Mouse (Mus musculus): ENCODE results near the gene Insm1. TPM values are rescaled to one million over a fixed set of nuclear protein-coding genes. Genes with fewer than 3 reads are reported as not detected.

Insm1 gene
- polyA plus RNA-seq, 1 experiment from 2014 or later: 1.2 TPM

DNA sequence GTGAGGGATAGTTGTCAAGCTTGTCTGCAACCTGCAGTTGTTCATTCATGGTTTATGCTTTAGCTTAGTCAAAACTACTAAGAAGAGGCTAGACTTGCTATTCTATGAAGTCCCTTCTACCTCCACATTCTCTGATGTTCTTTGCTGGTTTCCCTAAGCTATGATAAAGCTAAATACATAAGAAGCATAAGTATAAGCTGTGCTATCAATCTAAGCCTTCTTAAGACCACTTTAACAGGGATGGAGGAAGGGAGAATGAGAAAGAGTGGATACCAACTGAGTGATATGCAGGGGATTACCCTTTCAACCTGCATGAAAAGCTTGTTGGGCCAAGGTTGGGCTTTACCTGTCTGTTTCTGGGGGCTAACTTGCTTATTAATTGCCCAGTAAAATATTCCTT lies 33.9 kb downstream of the Insm1 start:
- H3K27ac ChIP-seq (replicated peaks): no peak overlapping the region
- no peak overlapping the region for H3K9ac ChIP-seq (replicated peaks)
- H3K4me2 ChIP-seq: no peak overlapping the region
- 0 out of 2 replicates have a peak, but pooled peaks cover 6% of the 10 kb centered on the region for H3K27me3 ChIP-seq (replicated peaks)
- H3K9me3 ChIP-seq (replicated peaks): no peaks in the 10 kb centered on the region
- H3K36me3 ChIP-seq: no peaks in the 10 kb centered on the region
- no peak overlapping the region for H3K4me3 ChIP-seq (replicated peaks)
- no peak for ATAC-seq (ENCODE audit: low FRiP score)
- H3K4me1 ChIP-seq: peaks cover 18% of the 10 kb centered on the region

DNA sequence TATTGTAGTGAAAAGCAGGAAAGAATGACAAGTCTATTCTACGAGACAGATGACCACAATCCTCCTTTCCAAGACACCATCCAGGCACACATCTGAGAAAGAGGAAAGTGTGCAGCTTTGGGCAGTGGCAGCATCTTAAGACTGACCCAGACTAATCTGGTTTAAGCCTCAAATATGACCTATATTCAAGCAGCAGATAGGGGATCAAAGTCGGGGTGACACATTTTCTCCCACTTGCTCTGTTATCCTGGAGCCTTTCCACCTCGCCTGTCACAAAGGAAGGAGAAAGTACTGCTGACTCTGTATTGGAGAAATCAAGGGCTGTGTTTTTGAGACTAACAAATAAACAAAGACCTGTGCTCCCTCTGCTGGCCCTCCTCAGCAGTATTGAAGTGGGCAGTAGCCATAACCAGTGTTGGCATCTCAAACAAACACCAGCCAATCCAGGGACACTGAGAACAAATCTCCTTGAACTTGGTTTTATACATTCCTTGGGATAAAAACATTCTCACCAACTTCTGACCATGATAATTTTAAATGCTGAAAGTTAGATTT lies 34.7 kb downstream of the Insm1 start:
- Histone ChIP-seq H3K36me3 (no peaks in the 10 kb centered on the region), H3K27me3 (replicated peaks) (0 out of 2 replicates have a peak, but pooled peaks cover 6% of the 10 kb centered on the region), H3K4me1 (peaks cover 25% of the 10 kb centered on the region), H3K9ac (replicated peaks) (no peak overlapping the region), H3K27ac (replicated peaks) (no peak overlapping the region), H3K9me3 (replicated peaks) (no peaks in the 10 kb centered on the region), H3K4me2 (no peak overlapping the region), H3K4me3 (replicated peaks) (no peak overlapping the region)
- peak; percentile 54; the same call in 1 of the 2 replicates for ATAC-seq (ENCODE audit: low FRiP score)
- 64% methylated on average over 3 of the region's 3 CpGs for WGBS

DNA sequence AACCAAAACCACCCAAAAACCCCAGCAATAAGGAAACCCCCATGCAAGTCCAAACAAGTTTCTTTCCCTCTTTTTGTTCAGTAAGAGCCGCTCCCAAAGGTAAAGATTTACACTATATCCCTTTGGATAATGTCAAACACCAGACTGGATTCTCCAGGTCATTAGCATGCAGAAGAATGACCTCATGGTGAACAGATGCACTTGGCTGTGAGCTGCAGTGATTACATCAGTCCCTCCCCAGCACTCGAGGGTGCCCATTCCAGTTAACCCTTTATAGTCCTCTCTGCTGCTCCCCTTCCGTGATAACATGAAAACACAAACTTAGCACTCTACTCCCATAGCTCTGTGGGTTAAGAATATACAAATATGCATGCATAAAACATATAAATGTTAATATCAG lies 35.3 kb downstream of the Insm1 start:
- 29% methylated on average over 3 of the region's 3 CpGs for WGBS

DNA sequence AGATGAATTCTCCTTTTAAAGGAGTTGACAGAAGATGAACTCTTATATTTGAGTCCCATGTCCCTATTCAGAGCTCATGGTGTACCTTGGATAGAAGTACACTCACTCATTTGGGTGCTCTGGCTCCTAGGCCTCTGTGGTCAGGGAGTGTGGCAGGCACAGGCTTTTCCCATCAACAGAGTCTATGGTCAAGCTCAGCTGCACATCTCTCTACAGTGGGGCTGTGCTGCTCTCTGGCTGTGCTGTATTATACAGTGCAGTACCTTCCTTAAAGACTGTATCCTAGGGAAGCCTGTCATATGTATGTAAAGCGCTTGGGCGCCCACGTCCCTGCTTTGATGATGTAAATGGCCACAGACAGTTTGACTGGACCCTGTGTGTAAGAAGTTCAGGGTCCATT lies 35.9 kb downstream of the Insm1 start:
- no peaks in the 10 kb centered on the region for H3K36me3 ChIP-seq
- no peak overlapping the region for H3K4me3 ChIP-seq (replicated peaks)
- H3K9ac ChIP-seq (replicated peaks): no peak overlapping the region
- H3K27me3 ChIP-seq (replicated peaks): 0 out of 2 replicates have a peak, but pooled peaks cover 6% of the 10 kb centered on the region
- WGBS: 80% methylated on average over 3 of the region's 3 CpGs
- H3K4me2 ChIP-seq: no peak overlapping the region
- no peaks in the 10 kb centered on the region for H3K9me3 ChIP-seq (replicated peaks)
- peaks cover 36% of the 10 kb centered on the region for H3K4me1 ChIP-seq
- H3K27ac ChIP-seq (replicated peaks): no peak overlapping the region
- ATAC-seq (ENCODE audit: low FRiP score): no peak

More for the DNA sequence above, 35.3 kb downstream of the Insm1 start:
- Histone ChIP-seq H3K36me3 (no peaks in the 10 kb centered on the region), H3K4me3 (replicated peaks) (no peak overlapping the region), H3K4me2 (no peak overlapping the region), H3K9ac (replicated peaks) (no peak overlapping the region), H3K4me1 (peaks cover 31% of the 10 kb centered on the region), H3K9me3 (replicated peaks) (no peaks in the 10 kb centered on the region), H3K27me3 (replicated peaks) (0 out of 2 replicates have a peak, but pooled peaks cover 6% of the 10 kb centered on the region), H3K27ac (replicated peaks) (no peak overlapping the region)
- ATAC-seq (ENCODE audit: low FRiP score): no peak

DNA sequence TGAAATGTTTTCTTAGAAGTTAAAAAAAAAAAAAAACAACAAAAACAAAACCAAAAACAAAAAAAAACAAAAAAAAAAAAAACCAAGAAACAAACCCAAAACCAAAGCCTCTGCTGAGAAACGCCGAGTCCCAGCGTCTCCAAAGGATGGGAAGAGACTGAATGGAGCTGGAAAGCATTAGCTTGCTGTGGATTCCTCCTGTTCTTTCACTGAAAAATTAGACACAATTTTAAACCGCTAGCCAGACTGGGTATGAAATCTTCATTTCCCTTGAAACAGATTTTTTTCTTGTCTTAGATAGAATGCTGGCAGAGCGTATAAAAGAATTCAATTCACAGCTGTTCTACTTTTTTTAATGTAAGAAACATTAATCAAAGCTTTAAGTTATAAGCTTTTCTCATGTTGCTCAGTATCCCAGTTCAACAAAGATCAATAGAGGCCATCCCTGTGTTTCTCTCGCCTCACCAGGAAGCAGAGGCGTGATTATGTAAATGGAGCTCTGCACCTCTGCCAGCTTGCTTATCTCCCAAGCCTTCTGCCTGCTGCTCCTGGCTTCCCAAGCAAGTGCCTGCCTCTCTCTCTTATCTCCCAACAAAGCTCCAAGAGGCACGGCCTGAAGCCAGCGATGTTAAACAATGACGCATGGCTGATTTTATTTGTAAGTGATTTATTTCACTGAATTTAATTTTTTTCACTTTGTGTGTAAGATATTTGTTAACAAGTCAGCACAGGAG lies 37.2 kb downstream of the Insm1 start:
- 24% methylated on average over 10 of the region's 10 CpGs for WGBS
- Histone ChIP-seq H3K27me3 (replicated peaks) (0 out of 2 replicates have a peak, but pooled peaks cover 6% of the 10 kb centered on the region), H3K4me2 (no peak overlapping the region), H3K9ac (replicated peaks) (no peak overlapping the region), H3K9me3 (replicated peaks) (no peaks in the 10 kb centered on the region), H3K4me3 (replicated peaks) (no peak overlapping the region), H3K36me3 (no peaks in the 10 kb centered on the region), H3K4me1 (peaks cover 36% of the 10 kb centered on the region), H3K27ac (replicated peaks) (0 out of 2 replicates have a peak overlapping the region, but pooled peaks have one; percentile 14)
- peak; percentile 42; the same call in 1 of the 2 replicates for ATAC-seq (ENCODE audit: low FRiP score)

DNA sequence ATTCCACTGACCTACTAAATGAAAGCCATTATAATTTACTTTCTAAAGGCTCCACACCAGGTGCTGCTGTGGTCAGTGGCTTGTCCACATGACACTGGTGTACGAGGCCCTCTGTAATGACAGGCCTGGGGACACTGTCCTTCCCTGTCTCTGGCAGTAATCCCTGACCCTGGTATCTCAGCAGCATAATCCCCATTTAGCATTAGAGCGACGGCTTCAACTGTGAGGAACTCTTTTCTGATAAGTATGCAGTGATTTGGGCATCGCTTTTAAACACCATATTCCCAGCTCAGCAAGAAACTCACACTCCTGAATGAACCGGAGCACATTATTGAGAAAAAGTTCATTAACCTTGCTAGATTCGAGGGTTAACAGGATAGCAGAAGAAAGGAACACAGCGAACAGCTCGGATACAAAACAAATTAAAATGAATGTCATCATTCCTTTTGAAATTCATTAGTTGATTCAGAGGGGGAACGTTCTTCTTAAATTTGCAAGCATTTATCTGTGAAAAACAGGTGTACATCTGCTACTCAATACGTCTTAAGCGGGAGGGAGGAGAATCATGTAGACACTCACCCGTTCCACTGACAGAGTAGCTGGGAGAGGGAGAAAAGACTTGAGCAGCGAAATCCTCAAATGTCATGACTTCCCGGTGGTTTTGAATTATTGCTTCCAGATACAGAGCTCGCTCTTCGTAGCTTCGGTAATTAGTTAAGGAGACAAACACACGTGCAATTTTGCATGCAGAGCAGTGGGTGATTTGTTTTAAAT lies 38.3 kb downstream of the Insm1 start:
- Histone ChIP-seq H3K9ac (replicated peaks) (no peak overlapping the region), H3K27me3 (replicated peaks) (0 out of 2 replicates have a peak, but pooled peaks cover 9% of the 10 kb centered on the region), H3K4me3 (replicated peaks) (no peak overlapping the region), H3K36me3 (no peaks in the 10 kb centered on the region), H3K4me1 (peaks cover 36% of the 10 kb centered on the region), H3K9me3 (replicated peaks) (no peaks in the 10 kb centered on the region), H3K4me2 (no peak overlapping the region), H3K27ac (replicated peaks) (no peak overlapping the region)
- WGBS: 30% methylated on average over 18 of the region's 18 CpGs
- ATAC-seq (ENCODE audit: low FRiP score): no peak

DNA sequence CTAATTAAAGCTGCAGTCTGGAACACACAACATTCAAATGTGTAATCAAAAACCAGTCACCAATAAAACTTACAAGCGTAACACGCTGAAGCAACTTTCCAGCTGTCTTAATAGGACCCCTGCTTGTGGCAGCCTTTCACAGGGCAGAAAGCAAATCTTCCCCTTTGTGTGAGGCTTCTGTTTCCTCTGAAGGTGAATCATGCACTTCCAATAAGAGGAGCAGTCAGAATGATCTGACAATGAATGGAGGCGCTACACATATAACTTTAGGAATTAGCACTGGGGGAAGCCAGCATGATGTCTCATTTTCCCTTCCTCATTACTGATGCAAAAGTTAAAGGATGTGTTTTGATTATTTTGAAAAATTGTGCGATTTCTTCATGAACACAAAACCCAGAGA lies 39.4 kb downstream of the Insm1 start:
- Histone ChIP-seq H3K4me2 (no peak overlapping the region), H3K9ac (replicated peaks) (no peak overlapping the region), H3K9me3 (replicated peaks) (no peaks in the 10 kb centered on the region), H3K36me3 (no peaks in the 10 kb centered on the region), H3K27ac (replicated peaks) (no peak overlapping the region), H3K27me3 (replicated peaks) (peaks cover 7% of the 10 kb centered on the region; the same call in 1 of the 2 replicates), H3K4me3 (replicated peaks) (no peak overlapping the region), H3K4me1 (peaks cover 36% of the 10 kb centered on the region)
- no peak for ATAC-seq (ENCODE audit: low FRiP score)
- 46% methylated on average over 4 of the region's 4 CpGs for WGBS

DNA sequence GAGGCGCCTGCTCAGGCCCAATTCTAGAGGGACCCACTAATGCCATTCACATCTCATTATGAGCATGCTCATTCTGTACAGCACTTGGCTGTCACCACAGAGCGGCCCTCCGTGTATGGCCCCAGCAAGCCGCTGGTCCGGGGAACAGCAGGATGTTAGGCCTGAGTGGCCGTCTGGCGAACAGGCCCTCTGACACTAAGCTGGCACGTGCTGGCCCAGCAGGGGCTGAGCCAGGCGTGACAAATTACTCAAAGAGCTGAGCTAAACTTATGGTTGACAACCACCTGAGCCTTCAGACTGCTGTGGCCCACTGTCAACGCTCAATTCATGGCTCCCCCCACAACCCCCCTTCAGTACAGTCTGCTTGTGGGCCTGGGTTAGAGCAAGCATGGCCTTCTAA lies 40.5 kb downstream of the Insm1 start:
- no peaks in the 10 kb centered on the region for H3K9me3 ChIP-seq (replicated peaks)
- H3K36me3 ChIP-seq: no peaks in the 10 kb centered on the region
- no peak overlapping the region for H3K9ac ChIP-seq (replicated peaks)
- WGBS: 15% methylated on average over 10 of the region's 10 CpGs
- ATAC-seq (ENCODE audit: low FRiP score): peak; percentile 72
- no peak overlapping the region for H3K27ac ChIP-seq (replicated peaks)
- peaks cover 7% of the 10 kb centered on the region; the same call in 1 of the 2 replicates for H3K27me3 ChIP-seq (replicated peaks)
- H3K4me3 ChIP-seq (replicated peaks): no peak overlapping the region
- peaks cover 33% of the 10 kb centered on the region for H3K4me1 ChIP-seq
- H3K4me2 ChIP-seq: no peak overlapping the region

DNA sequence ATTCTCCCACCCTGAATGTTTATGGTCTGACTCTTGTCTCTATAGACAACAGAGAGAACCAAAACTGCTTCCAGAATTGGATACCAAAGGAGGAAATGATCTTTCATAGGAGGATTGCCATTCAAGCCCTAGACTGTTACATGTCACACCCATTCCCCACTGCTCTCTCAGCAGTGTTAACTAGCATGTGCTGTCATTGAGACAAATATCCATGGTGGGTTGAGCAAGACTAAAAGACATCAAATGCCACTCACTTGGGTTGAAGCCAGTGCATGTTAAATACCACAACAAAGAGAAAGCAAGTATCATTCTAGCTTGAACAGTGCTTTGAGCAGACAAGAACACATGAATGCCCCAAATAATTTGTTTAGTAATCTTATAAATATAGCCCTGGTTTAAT lies 41.2 kb downstream of the Insm1 start:
- Histone ChIP-seq H3K27me3 (replicated peaks) (peaks cover 7% of the 10 kb centered on the region; the same call in 1 of the 2 replicates), H3K27ac (replicated peaks) (no peak overlapping the region), H3K4me2 (no peak overlapping the region), H3K4me3 (replicated peaks) (no peak overlapping the region), H3K4me1 (peaks cover 33% of the 10 kb centered on the region), H3K36me3 (no peaks in the 10 kb centered on the region), H3K9ac (replicated peaks) (no peak overlapping the region), H3K9me3 (replicated peaks) (no peaks in the 10 kb centered on the region)
- no peak for ATAC-seq (ENCODE audit: low FRiP score)

DNA sequence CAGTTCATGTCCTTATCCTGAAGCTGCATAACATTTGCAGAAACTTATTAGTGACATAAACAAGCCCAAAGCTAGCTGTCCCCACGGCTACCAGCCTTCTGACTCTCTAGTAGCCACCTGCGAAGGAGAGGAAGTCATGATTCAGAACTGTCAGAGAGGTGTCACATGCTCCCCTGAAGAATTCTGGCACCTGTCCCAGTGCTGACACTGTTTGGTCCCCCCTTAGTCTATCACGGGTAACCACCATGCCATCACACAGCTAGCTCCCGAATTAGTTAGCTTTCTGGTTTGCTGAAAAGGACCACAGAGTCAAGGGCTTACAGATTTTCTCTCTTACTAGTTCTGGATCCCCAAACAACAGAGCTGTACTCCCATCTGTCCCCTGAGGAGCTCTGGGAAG lies 43.3 kb downstream of the Insm1 start:
- H3K4me2 ChIP-seq: no peak overlapping the region
- peaks cover 7% of the 10 kb centered on the region; the same call in 1 of the 2 replicates for H3K27me3 ChIP-seq (replicated peaks)
- no peak overlapping the region for H3K27ac ChIP-seq (replicated peaks)
- H3K4me3 ChIP-seq (replicated peaks): no peak overlapping the region
- no peak overlapping the region for H3K9ac ChIP-seq (replicated peaks)
- peaks cover 22% of the 10 kb centered on the region for H3K4me1 ChIP-seq
- H3K9me3 ChIP-seq (replicated peaks): no peaks in the 10 kb centered on the region
- WGBS: 66% methylated on average over 4 of the region's 4 CpGs
- ATAC-seq (ENCODE audit: low FRiP score): no peak
- no peaks in the 10 kb centered on the region for H3K36me3 ChIP-seq

DNA sequence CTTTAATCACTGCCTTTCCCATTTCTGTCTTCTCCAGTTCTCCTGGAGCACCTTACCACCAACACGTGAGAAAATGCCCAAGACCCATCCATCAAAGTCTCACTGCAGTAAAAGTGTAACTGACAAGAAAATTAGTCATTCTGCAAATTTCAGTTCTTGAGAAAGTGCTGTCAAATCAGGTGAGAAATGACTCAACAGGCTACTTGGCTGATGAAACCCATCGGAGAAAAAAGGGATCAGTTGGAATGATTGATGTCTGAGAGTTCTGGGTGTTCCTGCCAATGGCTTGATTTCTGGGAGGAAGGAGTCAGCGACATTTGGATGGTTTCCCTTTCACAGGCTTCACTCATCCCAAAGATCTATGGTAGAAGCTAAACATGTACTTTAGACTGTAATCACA lies 44.8 kb downstream of the Insm1 start:
- no peak for ATAC-seq (ENCODE audit: low FRiP score)
- 72% methylated on average over 3 of the region's 3 CpGs for WGBS
- H3K4me1 ChIP-seq: peaks cover 9% of the 10 kb centered on the region

More for the DNA sequence above, 44.8 kb downstream of the Insm1 start:
- Histone ChIP-seq H3K27me3 (replicated peaks) (peaks cover 7% of the 10 kb centered on the region; the same call in 1 of the 2 replicates), H3K9me3 (replicated peaks) (no peaks in the 10 kb centered on the region), H3K4me2 (no peak overlapping the region), H3K36me3 (no peaks in the 10 kb centered on the region), H3K27ac (replicated peaks) (no peak overlapping the region), H3K9ac (replicated peaks) (no peak overlapping the region), H3K4me3 (replicated peaks) (no peak overlapping the region)
